Mouse (Mus musculus): ENCODE data around the gene Cep41. TPM values are rescaled to one million over a fixed set of nuclear protein-coding genes. Genes with fewer than 3 reads are reported as not detected.
A peak's percentile ranks its signal among the peaks of the same experiment; 100 is the strongest.

Cep41 gene
- polyA plus RNA-seq, 2 experiments: 44.3 to 50.9 TPM

DNA sequence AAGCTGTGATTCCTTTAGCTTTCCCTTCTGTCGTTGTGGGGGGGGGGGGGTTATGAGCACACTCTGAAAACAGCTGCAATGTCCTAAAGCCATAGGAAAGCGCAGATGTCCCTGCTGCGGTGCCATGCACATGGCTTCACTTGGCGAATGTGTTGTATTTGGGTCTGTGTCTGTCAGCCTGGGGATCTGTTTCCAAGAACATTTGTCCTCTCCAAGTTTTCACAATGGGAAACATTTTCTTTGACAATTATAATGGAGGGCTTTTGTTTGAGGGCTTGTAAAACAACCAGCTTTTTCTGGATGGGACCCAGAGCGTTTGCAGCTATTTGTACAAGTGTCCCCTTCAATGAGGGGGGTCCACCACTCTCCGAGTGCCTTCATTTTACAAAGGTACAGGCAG, 79.3 kb downstream of the Cep41 start:
- Histone ChIP-seq H3K27ac (replicated peaks; ENCODE audit: low read depth, low read length) (no peak overlapping the region), H3K4me2 (replicated peaks; ENCODE audit: low read depth, low read length, severe bottlenecking) (no peak overlapping the region), H3K36me3 (ENCODE audit: control insufficient read depth, insufficient read depth, low read length) (no peaks in the 10 kb centered on the region), H3K4me3 (replicated peaks; ENCODE audit: low read length) (no peak overlapping the region), H3K27me3 (ENCODE audit: control insufficient read depth, insufficient read depth, low read length) (no peaks in the 10 kb centered on the region), H3K9ac (ENCODE audit: low read depth, low read length, severe bottlenecking) (no peak overlapping the region), H3K4me1 (ENCODE audit: control insufficient read depth, insufficient read depth, low read length) (peaks cover 40% of the 10 kb centered on the region), H3K9me3 (ENCODE audit: control insufficient read depth, low read length) (no peaks in the 10 kb centered on the region)
- no peak for TF ChIP-seq POLR2A (IDR thresholded peaks at IDR 0.05; ENCODE audit: borderline replicate concordance, extremely low read depth, insufficient read depth, insufficient read length)
- DNase-seq (ENCODE audit: low spot score): no peak
- ATAC-seq (ENCODE audit: low FRiP score, low read depth): no peak
- 78% methylated on average over 6 of the region's 6 CpGs for WGBS

DNA sequence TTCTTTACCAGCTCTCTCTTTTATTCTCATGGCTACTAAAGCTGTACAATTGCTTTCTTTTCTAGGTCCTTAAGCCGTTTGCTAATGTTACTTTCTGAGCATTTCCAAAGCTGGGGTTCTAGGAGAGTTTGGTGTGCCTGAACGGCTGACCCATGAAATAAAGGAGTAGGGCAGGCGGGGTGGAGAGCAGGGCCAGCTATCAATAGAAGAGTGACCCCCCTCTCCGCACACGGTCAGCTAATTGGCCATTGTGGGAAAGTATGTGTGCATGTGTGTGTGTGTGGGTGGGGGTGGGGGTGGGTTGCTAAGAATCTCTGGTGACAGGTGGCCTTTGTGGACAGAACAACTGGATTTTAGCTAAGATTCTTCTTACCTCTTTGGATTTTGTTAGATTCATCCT, 82.3 kb downstream of the Cep41 start:
- Histone ChIP-seq H3K27me3 (ENCODE audit: control insufficient read depth, insufficient read depth, low read length) (no peaks in the 10 kb centered on the region), H3K27ac (replicated peaks; ENCODE audit: low read depth, low read length) (no peak overlapping the region), H3K9ac (ENCODE audit: low read depth, low read length, severe bottlenecking) (no peak overlapping the region), H3K4me1 (ENCODE audit: control insufficient read depth, insufficient read depth, low read length) (peaks cover 15% of the 10 kb centered on the region), H3K36me3 (ENCODE audit: control insufficient read depth, insufficient read depth, low read length) (no peaks in the 10 kb centered on the region), H3K4me3 (replicated peaks; ENCODE audit: low read length) (no peak overlapping the region), H3K9me3 (ENCODE audit: control insufficient read depth, low read length) (no peaks in the 10 kb centered on the region), H3K4me2 (replicated peaks; ENCODE audit: low read depth, low read length, severe bottlenecking) (no peak overlapping the region)
- DNase-seq (ENCODE audit: low spot score) (no peak), ATAC-seq (ENCODE audit: low FRiP score, low read depth) (no peak)
- 68% methylated on average over 5 of the region's 5 CpGs for WGBS
- no peak for TF ChIP-seq POLR2A (IDR thresholded peaks at IDR 0.05; ENCODE audit: borderline replicate concordance, extremely low read depth, insufficient read depth, insufficient read length)

DNA sequence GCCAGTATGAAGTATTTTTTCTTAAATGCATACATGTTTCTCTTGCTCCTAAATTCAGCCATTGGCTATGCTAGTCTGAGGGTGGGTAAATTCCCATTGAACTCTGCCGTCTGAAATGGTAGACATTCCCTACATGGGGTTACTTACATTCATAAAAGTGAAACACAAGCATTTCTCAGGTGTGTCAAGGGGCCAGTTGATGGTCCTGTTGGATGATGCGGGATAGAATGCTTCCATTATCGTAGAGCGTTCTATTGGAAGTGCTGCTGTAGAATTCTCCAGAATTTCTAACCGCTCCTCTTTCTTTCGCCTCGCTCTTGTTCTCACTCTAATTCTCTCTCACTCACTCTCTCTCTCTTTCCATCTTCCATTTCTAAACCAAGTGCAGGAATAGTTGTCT, 82.8 kb downstream of the Cep41 start, which contains the start of gene Cpa5:
TSS of gene Cpa5 (plus strand) at position 301 of the 400 bp plus-strand sequence.
- DNase-seq (ENCODE audit: low spot score) (no peak), ATAC-seq (ENCODE audit: low FRiP score, low read depth) (no peak)
- Histone ChIP-seq H3K9ac (ENCODE audit: low read depth, low read length, severe bottlenecking) (no peak within 1 kb of the TSS), H3K36me3 (ENCODE audit: control insufficient read depth, insufficient read depth, low read length) (no peaks in the 10 kb centered on the region), H3K4me2 (replicated peaks; ENCODE audit: low read depth, low read length, severe bottlenecking) (no peak within 1 kb of the TSS), H3K9me3 (ENCODE audit: control insufficient read depth, low read length) (no peaks in the 10 kb centered on the region), H3K4me3 (replicated peaks; ENCODE audit: low read length) (no peak within 1 kb of the TSS), H3K27me3 (ENCODE audit: control insufficient read depth, insufficient read depth, low read length) (no peaks in the 10 kb centered on the region), H3K4me1 (ENCODE audit: control insufficient read depth, insufficient read depth, low read length) (peaks cover 15% of the 10 kb centered on the region), H3K27ac (replicated peaks; ENCODE audit: low read depth, low read length) (no peak within 1 kb of the TSS)
- no peak for TF ChIP-seq POLR2A (IDR thresholded peaks at IDR 0.05; ENCODE audit: borderline replicate concordance, extremely low read depth, insufficient read depth, insufficient read length)
- 94% methylated on average over 7 of the region's 7 CpGs for WGBS

DNA sequence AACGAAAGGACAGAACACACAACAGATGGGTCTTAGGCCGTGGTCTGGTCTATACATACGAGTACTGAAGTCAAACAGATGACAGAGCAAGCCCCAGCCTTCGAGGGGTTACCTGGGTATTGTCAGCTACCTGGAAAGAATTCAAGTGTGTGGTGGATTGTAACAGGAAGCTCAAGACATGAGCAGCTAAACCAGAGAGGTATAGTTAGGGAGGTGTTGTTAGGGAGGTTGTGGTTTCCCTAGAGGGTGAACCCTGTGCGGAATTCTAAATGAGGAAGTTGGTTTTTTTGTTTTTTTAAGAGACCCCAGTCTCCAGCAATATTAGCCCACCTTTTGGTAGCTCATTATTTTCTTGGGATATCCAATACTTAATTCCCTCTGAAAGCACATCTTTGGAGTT, 87.9 kb downstream of the Cep41 start:
- no peak for TF ChIP-seq POLR2A (IDR thresholded peaks at IDR 0.05; ENCODE audit: borderline replicate concordance, extremely low read depth, insufficient read depth, insufficient read length)
- Histone ChIP-seq H3K36me3 (ENCODE audit: control insufficient read depth, insufficient read depth, low read length) (no peaks in the 10 kb centered on the region), H3K4me3 (replicated peaks; ENCODE audit: low read length) (no peak overlapping the region), H3K4me2 (replicated peaks; ENCODE audit: low read depth, low read length, severe bottlenecking) (no peak overlapping the region), H3K9ac (ENCODE audit: low read depth, low read length, severe bottlenecking) (no peak overlapping the region), H3K4me1 (ENCODE audit: control insufficient read depth, insufficient read depth, low read length) (peaks cover 10% of the 10 kb centered on the region), H3K9me3 (ENCODE audit: control insufficient read depth, low read length) (no peaks in the 10 kb centered on the region), H3K27me3 (ENCODE audit: control insufficient read depth, insufficient read depth, low read length) (no peaks in the 10 kb centered on the region), H3K27ac (replicated peaks; ENCODE audit: low read depth, low read length) (peak overlapping the region; percentile 1; the same call in 1 of the 2 replicates)
- 65% methylated on average over 5 of the region's 5 CpGs for WGBS
- ATAC-seq (ENCODE audit: low FRiP score, low read depth): no peak
- no peak for DNase-seq (ENCODE audit: low spot score)

DNA sequence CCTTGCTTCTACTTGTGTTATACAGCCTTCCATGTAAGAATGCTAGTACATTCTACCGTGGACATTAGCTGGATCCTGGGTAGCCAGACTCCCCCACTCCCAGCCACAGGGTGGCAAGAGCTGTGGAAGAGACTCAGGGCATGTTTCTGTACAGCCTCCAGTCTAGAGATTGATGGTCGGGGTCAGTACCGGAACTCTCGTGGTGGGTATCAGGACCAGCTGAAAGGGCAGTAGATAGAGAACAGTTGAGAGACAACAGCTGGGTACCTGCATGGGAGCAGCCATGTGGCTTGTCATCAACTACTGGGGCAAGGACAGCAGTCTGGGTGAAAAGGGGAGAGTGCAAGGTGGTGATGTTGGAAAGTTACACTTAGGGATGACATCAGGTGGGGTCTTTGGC, 88.4 kb downstream of the Cep41 start:
- no peak for DNase-seq (ENCODE audit: low spot score)
- Histone ChIP-seq H3K4me1 (ENCODE audit: control insufficient read depth, insufficient read depth, low read length) (peaks cover 10% of the 10 kb centered on the region), H3K9me3 (ENCODE audit: control insufficient read depth, low read length) (no peaks in the 10 kb centered on the region), H3K4me2 (replicated peaks; ENCODE audit: low read depth, low read length, severe bottlenecking) (no peak overlapping the region), H3K36me3 (ENCODE audit: control insufficient read depth, insufficient read depth, low read length) (no peaks in the 10 kb centered on the region), H3K9ac (ENCODE audit: low read depth, low read length, severe bottlenecking) (no peak overlapping the region), H3K27me3 (ENCODE audit: control insufficient read depth, insufficient read depth, low read length) (no peaks in the 10 kb centered on the region), H3K27ac (replicated peaks; ENCODE audit: low read depth, low read length) (peak overlapping the region; percentile 1; the same call in 1 of the 2 replicates), H3K4me3 (replicated peaks; ENCODE audit: low read length) (no peak overlapping the region)
- no peak for TF ChIP-seq POLR2A (IDR thresholded peaks at IDR 0.05; ENCODE audit: borderline replicate concordance, extremely low read depth, insufficient read depth, insufficient read length)
- no peak for ATAC-seq (ENCODE audit: low FRiP score, low read depth)
- 88% methylated on average over 4 of the region's 4 CpGs for WGBS

DNA sequence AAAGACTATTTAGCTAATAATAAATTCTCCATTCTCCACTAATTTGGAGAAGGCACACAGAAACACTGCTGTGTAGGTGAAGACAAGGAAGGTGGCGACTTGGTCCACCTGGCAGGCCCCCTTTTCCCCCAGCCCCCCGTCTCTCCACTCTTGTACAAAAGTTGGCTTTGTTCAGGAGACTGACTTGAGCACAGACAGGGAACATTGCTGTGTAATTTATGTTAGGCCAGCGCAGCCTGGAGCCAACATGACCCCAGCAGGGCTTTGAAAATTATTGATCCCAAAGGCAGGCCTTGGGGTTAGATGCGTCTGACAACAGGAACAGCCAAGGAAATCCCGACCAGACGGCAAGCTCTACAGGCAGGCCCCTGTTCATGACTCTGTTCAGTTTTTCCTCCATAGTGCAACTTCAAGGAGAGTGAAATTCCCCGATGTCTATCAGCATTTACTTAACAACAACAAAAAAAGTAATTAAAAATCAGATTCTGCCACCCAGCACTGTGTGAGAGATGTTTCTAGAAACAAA, 89.1 kb downstream of the Cep41 start:
- Histone ChIP-seq H3K27me3 (ENCODE audit: control insufficient read depth, insufficient read depth, low read length) (no peaks in the 10 kb centered on the region), H3K9me3 (ENCODE audit: control insufficient read depth, low read length) (no peaks in the 10 kb centered on the region), H3K4me2 (replicated peaks; ENCODE audit: low read depth, low read length, severe bottlenecking) (no peak overlapping the region), H3K4me3 (replicated peaks; ENCODE audit: low read length) (no peak overlapping the region), H3K9ac (ENCODE audit: low read depth, low read length, severe bottlenecking) (no peak overlapping the region), H3K36me3 (ENCODE audit: control insufficient read depth, insufficient read depth, low read length) (no peaks in the 10 kb centered on the region), H3K4me1 (ENCODE audit: control insufficient read depth, insufficient read depth, low read length) (peaks cover 10% of the 10 kb centered on the region), H3K27ac (replicated peaks; ENCODE audit: low read depth, low read length) (no peak overlapping the region)
- no peak for ATAC-seq (ENCODE audit: low FRiP score, low read depth)
- no peak for DNase-seq (ENCODE audit: low spot score)
- no peak for TF ChIP-seq POLR2A (IDR thresholded peaks at IDR 0.05; ENCODE audit: borderline replicate concordance, extremely low read depth, insufficient read depth, insufficient read length)
- 31% methylated on average over 7 of the region's 7 CpGs for WGBS

MicroRNAs encoded within 50 kb of the gene (microRNA counts, 519-probe panel; counts per million panel counts)
- microRNA mmu-miR-335-3p: 3,326 counts per million, percentile 64 among the panel's probes with 10 or more counts
- microRNA mmu-miR-335-5p: 5,098 counts per million, percentile 96 among the panel's probes with 10 or more counts

Small RNAs within 50 kb of the gene (microRNA-seq; reads per million reads assigned to microRNA genes)
- 84,018 reads per million, percentile 100 among the genes with 10 or more reads in this experiment for gene Mir335

Other genes starting within 250 kb of the Cep41 start
- 47.5 and 63.2 TPM in 2 replicates for gene Tmem209, start 184.0 kb downstream of the Cep41 start, polyA plus RNA-seq (2012; rRNA removed)
- gene Tmem209, start 184.0 kb downstream of the Cep41 start, polyA plus RNA-seq (2014; fragmentation: Nextera tagmentation; extraction: Ambion mirVana): 28.3 and 34.7 TPM in 2 replicates
- 0.10 and 0.12 TPM in 2 replicates for gene Ssmem1, start 183.9 kb downstream of the Cep41 start, polyA plus RNA-seq (2012; rRNA removed)
- gene Ssmem1, start 183.9 kb downstream of the Cep41 start, polyA plus RNA-seq (2014; fragmentation: Nextera tagmentation; extraction: Ambion mirVana): 0.17 TPM in 1 of 2 replicates, not detected in the other
- 5.2 and 6.6 TPM in 2 replicates for gene Cpa2, start 152.2 kb downstream of the Cep41 start, polyA plus RNA-seq (2012; rRNA removed)
- gene Cpa2, start 152.2 kb downstream of the Cep41 start, polyA plus RNA-seq (2014; fragmentation: Nextera tagmentation; extraction: Ambion mirVana): 5.3 and 6.5 TPM in 2 replicates
- gene Cpa4, start 125.4 kb downstream of the Cep41 start, polyA plus RNA-seq (2012; rRNA removed): 4.4 and 5.4 TPM in 2 replicates
- 1.9 and 2.1 TPM in 2 replicates for gene Cpa4, start 125.4 kb downstream of the Cep41 start, polyA plus RNA-seq (2014; fragmentation: Nextera tagmentation; extraction: Ambion mirVana)
- gene Cpa5, start 82.7 kb downstream of the Cep41 start, polyA plus RNA-seq (2012; rRNA removed): 0.81 and 0.87 TPM in 2 replicates
- gene Cpa5, start 82.7 kb downstream of the Cep41 start, polyA plus RNA-seq (2014; fragmentation: Nextera tagmentation; extraction: Ambion mirVana): 0.57 and 0.99 TPM in 2 replicates
- gene Cpa1, start 54.5 kb downstream of the Cep41 start, polyA plus RNA-seq (2012; rRNA removed): 1.4 and 2.8 TPM in 2 replicates
- 1.1 and 1.3 TPM in 2 replicates for gene Cpa1, start 54.5 kb downstream of the Cep41 start, polyA plus RNA-seq (2014; fragmentation: Nextera tagmentation; extraction: Ambion mirVana)
- gene Mest, start 29.8 kb upstream of the Cep41 start, polyA plus RNA-seq (2012; rRNA removed): 3,348 and 4,195 TPM in 2 replicates
- gene Mest, start 29.8 kb upstream of the Cep41 start, polyA plus RNA-seq (2014; fragmentation: Nextera tagmentation; extraction: Ambion mirVana): 2,178 and 2,321 TPM in 2 replicates
- 23.1 and 33.8 TPM in 2 replicates for gene Copg2, start 203.0 kb upstream of the Cep41 start, polyA plus RNA-seq (2012; rRNA removed)
- gene Copg2, start 203.0 kb upstream of the Cep41 start, polyA plus RNA-seq (2014; fragmentation: Nextera tagmentation; extraction: Ambion mirVana): 29.8 and 31.5 TPM in 2 replicates
- 0.31 and 0.42 TPM in 2 replicates for gene Tsga13, start 221.8 kb upstream of the Cep41 start, polyA plus RNA-seq (2012; rRNA removed)
- gene Tsga13, start 221.8 kb upstream of the Cep41 start, polyA plus RNA-seq (2014; fragmentation: Nextera tagmentation; extraction: Ambion mirVana): 0.25 and 0.28 TPM in 2 replicates